Mouse (Mus musculus) CD4-positive, CD25-positive, alpha-beta regulatory T cell (primary cell): ENCODE measurements around the gene Xlr4a. TPM values are rescaled to one million over a fixed set of nuclear protein-coding genes. Genes with fewer than 3 reads are reported as not detected.

Source experiments
- polyA plus RNA-seq: library from polyadenylated mRNA; unstranded; fragments of 100-300 nt; shearing (Covaris generic); gene quantifications from one replicate; pipeline ENCODE4 v1.2.1, GENCODE M21; 2017

Xlr4a gene
- polyA plus RNA-seq = 96.6 TPM

DNA sequence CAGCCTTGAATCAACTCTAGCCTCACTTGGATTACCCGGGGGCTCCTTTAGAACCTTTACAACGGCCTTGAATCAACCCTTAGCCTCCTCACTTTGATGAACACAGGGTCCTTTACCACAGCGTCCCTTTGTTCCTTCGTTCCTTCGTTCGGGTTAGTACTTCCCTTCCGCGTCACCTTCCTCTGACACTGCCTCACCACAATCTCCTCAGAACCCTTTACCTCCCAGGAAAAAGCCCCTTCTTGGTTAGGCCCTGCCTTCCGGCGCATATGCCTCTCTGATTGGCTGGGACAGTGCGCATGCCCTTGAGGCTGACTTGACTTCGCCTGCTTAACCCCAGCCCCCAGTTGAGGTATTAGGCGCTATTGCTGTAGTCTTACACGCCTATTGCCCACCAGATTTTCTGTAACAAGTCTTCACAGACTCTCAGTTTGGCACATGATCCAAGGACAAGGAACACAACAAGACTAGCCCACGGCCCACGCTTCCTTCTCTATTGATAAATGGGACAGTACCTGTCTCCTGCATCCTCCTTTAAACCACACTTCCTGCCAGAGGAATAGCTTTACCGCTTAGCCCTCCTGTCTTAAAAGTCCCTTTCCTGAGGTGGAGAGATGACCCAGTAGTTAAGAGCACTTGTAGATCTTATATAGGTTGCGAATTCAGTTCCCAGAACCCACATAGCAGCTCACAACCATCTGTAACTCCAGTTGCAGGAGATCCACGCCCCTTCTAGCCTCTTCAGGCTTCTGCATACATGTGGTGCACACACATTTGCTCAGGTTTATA, at the start of gene Xlr4a:
Gene Xlr4a, minus strand, starts transcription at position 212 of the 789 bp plus-strand sequence.

DNA sequence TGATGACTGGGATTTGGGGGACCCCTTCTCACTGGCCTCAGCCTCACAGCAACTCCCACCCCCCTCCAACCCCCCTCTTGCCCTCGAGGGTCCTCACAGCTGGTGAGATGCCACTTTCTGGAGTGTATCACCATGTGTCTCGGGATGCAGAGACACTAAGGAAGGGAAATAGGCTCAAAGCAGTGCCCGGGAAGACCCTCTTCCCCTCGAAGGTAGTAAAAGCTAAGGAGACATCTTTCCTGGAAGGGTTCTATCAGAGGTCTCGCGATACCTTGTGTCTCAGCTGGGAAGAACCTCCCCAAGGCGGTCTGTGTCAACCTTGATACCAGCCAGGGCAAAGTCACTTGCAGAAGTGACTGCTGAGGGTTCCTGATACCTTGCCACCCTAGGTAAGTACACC, 34.5 kb upstream of the Xlr4a start, which contains the start of gene Gm14685:
Gene Gm14685, plus strand, starts transcription at position 301 of the 400 bp plus-strand sequence.

DNA sequence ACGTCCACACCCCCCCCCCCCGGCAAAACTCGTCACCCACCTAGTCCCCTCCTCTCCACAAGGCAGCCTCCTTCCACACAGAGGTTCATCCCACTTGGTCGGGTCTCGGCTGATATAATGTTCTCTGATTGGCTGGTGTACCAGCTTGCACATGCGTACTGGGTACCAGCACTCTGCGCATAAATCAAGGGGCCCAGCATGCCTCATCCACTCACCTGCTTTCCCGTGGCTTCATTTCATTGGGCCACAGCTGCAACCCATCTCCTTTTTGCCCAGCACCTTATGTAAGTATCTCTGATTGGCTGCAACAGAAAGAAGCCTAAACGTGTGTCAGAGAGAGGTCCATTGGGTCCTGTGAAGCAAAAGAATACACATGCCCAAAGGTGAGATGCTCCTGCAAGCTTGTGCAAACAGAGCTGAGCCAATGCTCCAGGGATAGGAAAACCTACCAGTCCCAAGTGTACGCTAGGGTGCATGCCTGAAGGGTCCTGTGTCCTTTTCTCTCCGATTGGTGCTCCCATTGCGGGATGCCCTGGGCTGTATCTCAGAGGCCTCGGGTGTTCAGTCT, 14.7 kb upstream of the Xlr4a start, which contains the start of gene Xlr3a:
Gene Xlr3a, minus strand, starts transcription at position 155 of the 568 bp plus-strand sequence.

DNA sequence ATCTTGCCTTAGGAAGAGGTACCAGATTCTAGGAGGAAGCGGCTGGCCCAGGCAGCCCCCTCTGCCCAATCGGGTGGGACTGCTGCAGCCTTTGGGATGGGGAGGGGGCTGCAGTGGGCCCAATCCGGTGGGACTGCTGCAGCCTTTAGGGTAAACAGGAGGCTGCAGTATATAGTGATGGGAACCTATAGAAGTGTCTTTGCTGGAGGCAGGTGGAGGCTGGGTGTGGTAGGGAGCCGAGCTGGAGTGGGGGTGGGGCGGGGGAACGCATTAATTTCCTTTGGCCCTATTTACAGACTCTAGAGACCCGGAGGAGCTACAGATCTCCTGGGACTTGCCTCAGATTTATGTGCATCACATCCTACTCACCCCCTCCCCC, 17.9 kb downstream of the Xlr4a start, which contains the start of gene Pnma3:
Gene Pnma3, plus strand, starts transcription at position 373 of the 379 bp plus-strand sequence.

DNA sequence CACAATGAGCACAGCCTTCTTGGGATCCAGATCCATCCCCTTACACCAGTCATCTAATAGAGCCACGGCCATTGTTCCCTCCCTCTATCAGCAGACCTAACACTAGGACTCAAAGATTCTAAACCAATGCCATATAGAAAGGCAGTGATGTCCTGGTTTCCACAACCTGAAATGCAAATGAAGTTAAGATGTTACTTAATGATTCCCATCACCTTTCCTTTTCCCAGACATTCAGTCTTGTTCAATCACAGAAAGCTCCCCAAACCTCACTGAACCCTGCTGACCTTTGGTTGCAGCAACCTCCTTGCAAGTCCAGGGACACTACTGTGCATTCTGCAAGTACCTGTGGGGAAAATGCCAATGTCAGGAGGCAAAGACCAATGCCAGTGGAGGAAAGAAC, 45.3 kb downstream of the Xlr4a start, which contains the start of gene Pnma5:
Gene Pnma5, minus strand, starts transcription at position 101 of the 400 bp plus-strand sequence.

Other genes starting within 250 kb of the Xlr4a start
- gene Cetn2, start 164.1 kb downstream of the Xlr4a start, polyA plus RNA-seq = 112 TPM
- 21.7 TPM for gene Nsdhl, start 163.9 kb downstream of the Xlr4a start, polyA plus RNA-seq
- gene Zfp185, start 95.1 kb downstream of the Xlr4a start, polyA plus RNA-seq = not detected
- not detected for gene Pnma5, start 45.4 kb downstream of the Xlr4a start, polyA plus RNA-seq
- gene Pnma3, start 17.7 kb downstream of the Xlr4a start, polyA plus RNA-seq = not detected
- gene Xlr3a, start 14.6 kb upstream of the Xlr4a start, polyA plus RNA-seq = 0.45 TPM
- 0.28 TPM for gene Gm14685, start 34.6 kb upstream of the Xlr4a start, polyA plus RNA-seq
- not detected for gene Xlr5b, start 66.3 kb upstream of the Xlr4a start, polyA plus RNA-seq
- not detected for gene DXBay18, start 67.0 kb upstream of the Xlr4a start, polyA plus RNA-seq
- not detected for gene Spin2d, start 94.5 kb upstream of the Xlr4a start, polyA plus RNA-seq
- 11.8 TPM for gene Xlr3b, start 109.7 kb upstream of the Xlr4a start, polyA plus RNA-seq
- gene Xlr4b, start 131.9 kb upstream of the Xlr4a start, polyA plus RNA-seq = 131 TPM
- gene F8a, start 145.8 kb upstream of the Xlr4a start, polyA plus RNA-seq = 20.3 TPM
- gene Xlr4c, start 160.7 kb upstream of the Xlr4a start, polyA plus RNA-seq = 81.2 TPM
- gene Xlr3c, start 182.9 kb upstream of the Xlr4a start, polyA plus RNA-seq = 0.23 TPM
- not detected for gene Xlr5a, start 210.5 kb upstream of the Xlr4a start, polyA plus RNA-seq
- gene Xlr5c, start 210.5 kb upstream of the Xlr4a start, polyA plus RNA-seq = not detected